Mouse (Mus musculus): ENCODE measurements around the gene Pcbp4. TPM values are rescaled to one million over a fixed set of nuclear protein-coding genes. Genes with fewer than 3 reads are reported as not detected.

The Pcbp4 gene
- polyA plus RNA-seq (2012; rRNA removed) (238 and 328 TPM in 2 replicates), polyA plus RNA-seq (2014; fragmentation: Nextera tagmentation; extraction: Ambion mirVana) (88.0 and 92.7 TPM in 2 replicates)

DNA sequence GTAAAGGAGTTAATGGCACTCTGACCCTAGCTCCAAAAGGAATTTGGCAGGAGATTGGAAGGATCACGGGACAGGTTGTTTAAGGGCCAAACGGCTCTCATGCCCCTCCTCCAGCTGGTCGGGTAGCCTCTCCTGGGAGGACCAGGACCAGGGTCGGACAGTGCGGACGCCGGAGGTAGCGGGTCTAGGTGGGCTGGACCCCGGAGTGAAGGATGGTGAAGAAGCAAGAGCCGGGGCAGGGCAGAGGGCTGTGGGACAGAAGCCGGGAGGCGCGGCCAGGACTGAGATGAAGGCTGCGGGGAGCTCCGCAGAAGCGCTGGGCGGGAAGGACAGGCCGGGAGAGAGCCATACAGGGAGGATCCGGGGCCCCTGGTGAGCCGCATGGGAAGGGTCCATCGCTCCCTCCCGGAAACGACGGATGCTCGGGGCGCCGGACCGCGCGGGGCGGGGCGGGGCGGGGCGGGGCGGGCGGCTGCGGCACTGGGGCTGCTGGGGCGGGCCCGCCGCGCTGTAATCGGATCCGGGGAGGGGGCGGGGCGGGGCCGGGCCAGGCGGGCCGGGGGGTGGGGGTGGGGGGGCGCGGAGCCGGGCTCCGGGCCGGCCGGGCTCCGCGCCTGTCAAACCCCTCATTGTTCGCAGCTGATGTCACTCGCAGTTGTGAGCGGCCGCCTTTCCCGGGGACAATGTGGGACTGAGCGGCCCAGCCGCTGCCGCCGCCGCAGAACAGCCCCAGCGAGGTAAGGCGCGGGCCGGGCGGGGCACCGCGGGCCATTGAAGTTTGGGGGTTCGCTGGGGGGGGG is at the start of gene Pcbp4:
TSS of gene Pcbp4 (plus strand) at position 21 of the 800 bp plus-strand sequence.
- H3K4me3 ChIP-seq (replicated peaks; ENCODE audit: low read length): peak within 1 kb of the TSS; percentile 71
- TF ChIP-seq POLR2A (IDR thresholded peaks at IDR 0.05; ENCODE audit: borderline replicate concordance, extremely low read depth, insufficient read depth, insufficient read length): no peak
- H3K4me1 ChIP-seq (ENCODE audit: control insufficient read depth, insufficient read depth, low read length): peaks cover 64% of the 10 kb centered on the region
- H3K9ac ChIP-seq (ENCODE audit: low read depth, low read length, severe bottlenecking): peak within 1 kb of the TSS; percentile 70
- no peaks in the 10 kb centered on the region; the same call in 1 of the 2 replicates for H3K36me3 ChIP-seq (ENCODE audit: control insufficient read depth, insufficient read depth, low read length)
- no peaks in the 10 kb centered on the region for H3K9me3 ChIP-seq (ENCODE audit: control insufficient read depth, low read length)
- H3K27ac ChIP-seq (replicated peaks; ENCODE audit: low read depth, low read length): peak within 1 kb of the TSS; percentile 81
- DNase-seq (ENCODE audit: low spot score) (peak; percentile 68), ATAC-seq (ENCODE audit: low FRiP score, low read depth) (peak; percentile 80)
- WGBS: 0% methylated on average over 26 of the region's 74 CpGs
- no peaks in the 10 kb centered on the region for H3K27me3 ChIP-seq (ENCODE audit: control insufficient read depth, insufficient read depth, low read length)
- H3K4me2 ChIP-seq (replicated peaks; ENCODE audit: low read depth, low read length, severe bottlenecking): peak within 1 kb of the TSS; percentile 90

DNA sequence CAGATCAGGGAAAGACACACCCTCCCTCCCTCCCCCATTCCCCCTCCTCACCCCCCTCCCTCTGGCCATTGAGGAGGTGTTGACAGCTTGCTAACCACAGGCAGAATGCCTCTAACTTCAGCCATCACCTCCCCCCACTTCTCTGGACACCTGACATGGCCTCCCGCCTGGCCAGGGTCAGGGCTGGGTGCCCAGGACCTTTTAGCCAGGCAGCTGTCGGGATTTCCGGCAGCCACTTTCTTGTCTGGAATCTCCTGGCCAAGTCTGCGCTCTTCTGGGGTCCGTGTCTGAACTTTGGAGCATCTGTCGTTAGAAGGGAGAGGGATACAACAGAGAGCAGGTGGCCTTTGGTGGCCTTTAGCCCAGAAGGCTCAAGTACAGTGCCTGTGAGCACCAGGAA is 47.8 kb upstream of the Pcbp4 start:
- no peak for TF ChIP-seq POLR2A (IDR thresholded peaks at IDR 0.05; ENCODE audit: borderline replicate concordance, extremely low read depth, insufficient read depth, insufficient read length)
- H3K4me2 ChIP-seq (replicated peaks; ENCODE audit: low read depth, low read length, severe bottlenecking): no peak overlapping the region
- H3K27me3 ChIP-seq (ENCODE audit: control insufficient read depth, insufficient read depth, low read length): no peaks in the 10 kb centered on the region
- no peaks in the 10 kb centered on the region for H3K36me3 ChIP-seq (ENCODE audit: control insufficient read depth, insufficient read depth, low read length)
- H3K9me3 ChIP-seq (ENCODE audit: control insufficient read depth, low read length): no peaks in the 10 kb centered on the region; the same call in 1 of the 2 replicates
- no peak overlapping the region; the same call in 1 of the 2 replicates for H3K9ac ChIP-seq (ENCODE audit: low read depth, low read length, severe bottlenecking)
- no peak overlapping the region for H3K4me3 ChIP-seq (replicated peaks; ENCODE audit: low read length)
- H3K4me1 ChIP-seq (ENCODE audit: control insufficient read depth, insufficient read depth, low read length): peaks cover 4% of the 10 kb centered on the region
- DNase-seq (ENCODE audit: low spot score): no peak
- no peak overlapping the region for H3K27ac ChIP-seq (replicated peaks; ENCODE audit: low read depth, low read length)
- 23% methylated on average over 6 of the region's 6 CpGs for WGBS
- peak; percentile 36 for ATAC-seq (ENCODE audit: low FRiP score, low read depth)

DNA sequence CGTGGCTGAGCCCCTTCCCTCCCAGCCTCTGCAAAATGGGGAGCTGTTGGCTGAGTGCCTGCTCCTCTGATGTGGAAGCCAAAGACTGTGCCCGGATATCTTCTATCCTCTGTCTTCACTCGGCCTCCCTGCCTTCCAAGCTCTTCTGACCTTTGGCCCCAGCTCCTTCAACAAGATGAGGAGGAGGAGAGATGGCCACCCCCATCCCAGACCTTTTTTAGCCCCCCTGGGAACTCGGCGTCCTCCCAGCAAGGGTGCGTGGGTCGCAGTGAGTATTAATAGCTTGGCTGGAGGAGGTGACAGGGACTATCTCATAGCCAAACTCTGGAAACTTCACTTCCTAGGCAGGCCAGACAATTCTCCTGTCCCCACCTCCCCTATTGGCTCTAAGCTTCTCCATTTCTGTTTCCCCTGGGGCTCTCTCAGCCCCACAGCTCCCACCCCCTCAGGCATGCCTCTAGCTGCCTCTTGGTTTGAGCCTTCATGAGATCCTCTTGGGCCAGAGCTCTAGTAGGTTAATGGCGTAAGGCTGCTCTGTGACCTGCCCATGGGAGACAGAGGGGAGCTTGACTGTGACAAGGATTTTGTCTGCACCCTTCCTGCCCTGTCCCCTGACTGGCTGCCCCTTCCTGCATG is 46.5 kb upstream of the Pcbp4 start:
- H3K36me3 ChIP-seq (ENCODE audit: control insufficient read depth, insufficient read depth, low read length): no peaks in the 10 kb centered on the region
- no peak for TF ChIP-seq POLR2A (IDR thresholded peaks at IDR 0.05; ENCODE audit: borderline replicate concordance, extremely low read depth, insufficient read depth, insufficient read length)
- H3K4me1 ChIP-seq (ENCODE audit: control insufficient read depth, insufficient read depth, low read length): peaks cover 6% of the 10 kb centered on the region
- no peak overlapping the region for H3K4me3 ChIP-seq (replicated peaks; ENCODE audit: low read length)
- H3K4me2 ChIP-seq (replicated peaks; ENCODE audit: low read depth, low read length, severe bottlenecking): no peak overlapping the region
- no peak overlapping the region for H3K27ac ChIP-seq (replicated peaks; ENCODE audit: low read depth, low read length)
- no peak for ATAC-seq (ENCODE audit: low FRiP score, low read depth)
- no peaks in the 10 kb centered on the region for H3K27me3 ChIP-seq (ENCODE audit: control insufficient read depth, insufficient read depth, low read length)
- no peak for DNase-seq (ENCODE audit: low spot score)
- WGBS: 57% methylated on average over 8 of the region's 8 CpGs
- no peaks in the 10 kb centered on the region; the same call in 1 of the 2 replicates for H3K9me3 ChIP-seq (ENCODE audit: control insufficient read depth, low read length)
- no peak overlapping the region for H3K9ac ChIP-seq (ENCODE audit: low read depth, low read length, severe bottlenecking)

DNA sequence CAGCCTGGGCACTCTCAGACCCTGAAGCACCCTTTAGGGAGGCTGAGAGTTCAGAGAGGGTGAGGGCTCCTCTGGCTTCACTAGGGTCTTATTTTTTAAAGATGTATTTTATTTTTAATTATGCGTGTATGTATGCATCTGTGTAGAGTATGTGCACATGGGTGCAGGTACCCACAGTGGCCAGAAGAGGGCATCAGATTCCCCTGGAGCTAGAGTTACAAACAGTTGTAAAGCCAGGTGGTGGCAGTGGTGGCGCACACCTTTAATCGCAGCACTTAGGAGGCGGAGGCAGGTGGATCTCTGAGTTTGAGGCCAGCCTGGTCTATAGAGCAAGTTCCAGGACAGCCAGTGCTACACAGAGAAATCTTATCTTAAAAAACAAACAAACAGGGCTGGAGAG is 44.0 kb upstream of the Pcbp4 start:
- no peaks in the 10 kb centered on the region; the same call in 1 of the 2 replicates for H3K9me3 ChIP-seq (ENCODE audit: control insufficient read depth, low read length)
- ATAC-seq (ENCODE audit: low FRiP score, low read depth): no peak
- no peak overlapping the region for H3K4me2 ChIP-seq (replicated peaks; ENCODE audit: low read depth, low read length, severe bottlenecking)
- TF ChIP-seq POLR2A (IDR thresholded peaks at IDR 0.05; ENCODE audit: borderline replicate concordance, extremely low read depth, insufficient read depth, insufficient read length): no peak
- no peak overlapping the region for H3K27ac ChIP-seq (replicated peaks; ENCODE audit: low read depth, low read length)
- 97% methylated on average over 4 of the region's 4 CpGs for WGBS
- no peaks in the 10 kb centered on the region for H3K27me3 ChIP-seq (ENCODE audit: control insufficient read depth, insufficient read depth, low read length)
- no peak for DNase-seq (ENCODE audit: low spot score)
- H3K36me3 ChIP-seq (ENCODE audit: control insufficient read depth, insufficient read depth, low read length): no peaks in the 10 kb centered on the region
- no peak overlapping the region for H3K4me3 ChIP-seq (replicated peaks; ENCODE audit: low read length)
- no peak overlapping the region for H3K9ac ChIP-seq (ENCODE audit: low read depth, low read length, severe bottlenecking)
- H3K4me1 ChIP-seq (ENCODE audit: control insufficient read depth, insufficient read depth, low read length): peaks cover 6% of the 10 kb centered on the region; the same call in 1 of the 2 replicates

DNA sequence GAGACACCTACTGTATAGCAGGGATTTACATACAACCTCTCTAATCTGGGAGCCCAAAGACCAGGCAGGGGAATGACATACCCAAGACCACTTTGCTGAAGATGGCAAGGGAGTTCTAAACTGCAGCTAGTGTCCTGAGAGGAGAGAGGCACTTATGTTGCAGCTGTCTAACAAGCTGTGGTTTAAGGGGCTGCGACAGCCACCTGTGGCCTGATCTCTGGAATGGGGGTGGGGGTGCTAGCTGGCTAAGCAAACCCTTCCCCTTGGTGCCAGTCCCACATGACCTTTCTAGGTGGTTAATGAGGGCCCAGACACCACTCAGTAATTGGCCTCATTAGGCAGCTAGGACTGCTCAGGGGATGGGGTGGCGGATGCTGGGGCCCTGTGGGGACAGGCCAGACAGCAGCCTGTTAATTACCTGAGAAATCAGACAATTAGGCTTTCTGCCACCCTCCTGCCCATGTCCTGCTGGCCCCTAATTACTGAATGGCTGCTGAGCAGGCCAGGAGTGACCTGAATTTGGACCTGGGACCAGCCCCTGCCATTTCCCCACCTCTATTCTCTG is 42.9 kb upstream of the Pcbp4 start:
- no peak for TF ChIP-seq POLR2A (IDR thresholded peaks at IDR 0.05; ENCODE audit: borderline replicate concordance, extremely low read depth, insufficient read depth, insufficient read length)
- Histone ChIP-seq H3K27ac (replicated peaks; ENCODE audit: low read depth, low read length) (no peak overlapping the region), H3K4me2 (replicated peaks; ENCODE audit: low read depth, low read length, severe bottlenecking) (no peak overlapping the region), H3K9me3 (ENCODE audit: control insufficient read depth, low read length) (no peaks in the 10 kb centered on the region; the same call in 1 of the 2 replicates), H3K27me3 (ENCODE audit: control insufficient read depth, insufficient read depth, low read length) (no peaks in the 10 kb centered on the region), H3K36me3 (ENCODE audit: control insufficient read depth, insufficient read depth, low read length) (no peaks in the 10 kb centered on the region), H3K4me3 (replicated peaks; ENCODE audit: low read length) (no peak overlapping the region), H3K4me1 (ENCODE audit: control insufficient read depth, insufficient read depth, low read length) (peaks cover 6% of the 10 kb centered on the region; the same call in 1 of the 2 replicates), H3K9ac (ENCODE audit: low read depth, low read length, severe bottlenecking) (no peak overlapping the region)
- ATAC-seq (ENCODE audit: low FRiP score, low read depth) (no peak), DNase-seq (ENCODE audit: low spot score) (no peak)
- 48% methylated on average over 2 of the region's 2 CpGs for WGBS
